Mouse (Mus musculus) myocyte (in vitro differentiated cells): ENCODE measurements at regions not wholly inside any gene's neighbourhood (a gene's known extent, or its start where the extent isn't known, plus 50 kb on each side); places are given as distances from the start of the nearest gene placed in this dataset.

Source experiments
- POLR2A ChIP-seq: IDR thresholded peaks from one replicate; pipeline ENCODE4 v1.6.1; 2011; ENCODE audit warnings: low read depth, mild to moderate bottlenecking, control low read depth, moderate library complexity; ENCODE audit not compliant: insufficient read length
- USF1 ChIP-seq: IDR thresholded peaks from one replicate; pipeline ENCODE4 v1.6.1; 2011; ENCODE audit warnings: low read depth, mild to moderate bottlenecking, control low read depth, moderate library complexity

GRCm38 (mm10) chr15:5310035-5310434 lies 66.0 kb upstream of the Ptger4 start:
- TF ChIP-seq POLR2A (no peak), USF1 (no peak)
